ENCODE assay signal across 9 mouse cellular contexts in the genomic region with DNA sequence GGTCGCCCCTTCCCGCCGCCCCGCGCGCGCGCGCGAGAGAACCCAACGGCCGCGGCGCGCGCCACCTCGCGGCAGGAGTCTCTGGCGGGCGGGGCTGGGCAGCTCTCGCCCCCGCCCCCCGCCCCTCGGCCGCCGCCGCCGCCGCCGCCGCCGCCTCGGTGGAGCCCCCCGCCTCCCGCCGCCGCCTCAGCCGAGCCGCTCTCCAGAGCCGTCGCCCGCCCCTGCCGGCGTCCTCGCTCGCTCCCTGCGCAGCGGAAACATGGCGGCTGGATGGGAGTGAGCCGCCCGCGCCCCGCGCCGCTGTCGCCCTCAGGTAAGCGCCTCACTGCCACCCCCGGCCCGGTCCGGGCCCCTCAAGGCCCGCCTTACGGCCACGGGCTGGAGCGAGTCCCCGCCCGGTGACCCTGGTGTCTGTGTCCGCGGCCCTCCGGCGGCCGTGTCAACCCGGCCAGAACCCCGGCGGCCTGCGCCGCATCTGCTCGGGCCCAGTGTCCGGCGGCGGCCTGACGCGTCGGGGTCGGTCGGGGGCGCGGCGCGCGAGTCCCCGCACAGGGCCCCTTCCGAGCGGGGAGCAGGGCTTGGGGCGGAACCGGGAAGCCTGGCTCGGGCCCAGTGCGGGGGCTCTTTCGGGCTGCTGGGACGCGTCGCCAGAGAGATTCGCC. TPM values are rescaled to one million over a fixed set of nuclear protein-coding genes. Genes with fewer than 3 reads are reported as not detected.
DNase-seq lines count a peak whose midpoint lies in the region; ATAC-seq lines count a peak whose summit lies in the region.
"Had no signal": no experiment of that assay in that cellular context is flagged by ENCODE, and none has a peak within 500 bp of the region (broad histone marks: within the 10 kb centered on the region; RNA-seq: fewer than 3 reads in every experiment).

A gene (plus strand): TSS at position 138 of the 662 bp plus-strand sequence.

- H3K27ac ChIP-seq in embryonic facial prominence, embryonic 13.5 days: peak within 1 kb of the TSS; percentile 93
- peak within 1 kb of the TSS; percentile 94 for H3K27ac ChIP-seq in limb, embryonic 12.5 days
- H3K27ac ChIP-seq in midbrain, embryonic 13.5 days: peak within 1 kb of the TSS; percentile 93

- under 1% methylated on average over 79 of the region's 102 CpGs for WGBS in embryonic facial prominence, embryonic 13.5 days
- WGBS in limb, embryonic 12.5 days: under 1% methylated on average over 75 of the region's 102 CpGs
- under 1% methylated on average over 71 of the region's 102 CpGs for WGBS in midbrain, embryonic 13.5 days

- H3K4me3 ChIP-seq in embryonic facial prominence, embryonic 13.5 days: peak within 1 kb of the TSS; percentile 97
- H3K4me3 ChIP-seq in limb, embryonic 12.5 days (replicated peaks): peak within 1 kb of the TSS; percentile 96
- peak within 1 kb of the TSS; percentile 92 for H3K4me3 ChIP-seq in midbrain, embryonic 13.5 days (replicated peaks)

- peak within 1 kb of the TSS; percentile 61 for H3K4me2 ChIP-seq in embryonic facial prominence, embryonic 13.5 days
- H3K4me2 ChIP-seq in limb, embryonic 12.5 days: peak within 1 kb of the TSS; percentile 66
- peak within 1 kb of the TSS; percentile 61 for H3K4me2 ChIP-seq in midbrain, embryonic 13.5 days (replicated peaks)

- H3K9ac ChIP-seq in embryonic facial prominence, embryonic 13.5 days: peak within 1 kb of the TSS; percentile 98
- peak within 1 kb of the TSS; percentile 96 for H3K9ac ChIP-seq in limb, embryonic 12.5 days (replicated peaks)
- H3K9ac ChIP-seq in midbrain, embryonic 13.5 days (replicated peaks): peak within 1 kb of the TSS; percentile 99

- peak; percentile 60 for DNase-seq in 3134 (ENCODE audit: extremely low read depth, insufficient read length, low spot score)
- peak; percentile 72 to 83 for DNase-seq in adrenal gland, postnatal 36 days
- DNase-seq in heart, adult 18-20 months: peak; percentile 68 to 77
- DNase-seq in kidney, adult 18-20 months: peak; percentile 78
- peak; percentile 37 to 55 for DNase-seq in spleen, adult 18-20 months

- H3K36me3 ChIP-seq in embryonic facial prominence, embryonic 13.5 days: no peaks in the 10 kb centered on the region
- no peaks in the 10 kb centered on the region for H3K36me3 ChIP-seq in limb, embryonic 12.5 days
- no peaks in the 10 kb centered on the region for H3K36me3 ChIP-seq in midbrain, embryonic 13.5 days
- H3K36me3 ChIP-seq: G1E had no signal

- H3K4me1 ChIP-seq in embryonic facial prominence, embryonic 13.5 days: peaks cover 13% of the 10 kb centered on the region
- peaks cover 35% of the 10 kb centered on the region for H3K4me1 ChIP-seq in limb, embryonic 12.5 days (replicated peaks)
- peaks cover 27% of the 10 kb centered on the region for H3K4me1 ChIP-seq in midbrain, embryonic 13.5 days (replicated peaks)

- no peaks in the 10 kb centered on the region for H3K9me3 ChIP-seq in embryonic facial prominence, embryonic 13.5 days
- no peaks in the 10 kb centered on the region for H3K9me3 ChIP-seq in limb, embryonic 12.5 days
- no peaks in the 10 kb centered on the region for H3K9me3 ChIP-seq in midbrain, embryonic 13.5 days

- no peaks in the 10 kb centered on the region for H3K27me3 ChIP-seq in embryonic facial prominence, embryonic 13.5 days
- peaks cover 6% of the 10 kb centered on the region; the same call in 1 of the 2 replicates for H3K27me3 ChIP-seq in limb, embryonic 12.5 days
- no peaks in the 10 kb centered on the region for H3K27me3 ChIP-seq in midbrain, embryonic 13.5 days

- ATAC-seq in embryonic facial prominence, embryonic 13.5 days (ENCODE audit: insufficient number of reproducible peaks, insufficient read depth, low FRiP score, low TSS enrichment, low read depth): peak; percentile 78
- peak; percentile 84 for ATAC-seq in limb, embryonic 12.5 days (ENCODE audit: insufficient number of reproducible peaks, insufficient read depth, low FRiP score, low TSS enrichment, low read depth)
- ATAC-seq in midbrain, embryonic 13.5 days: peak; percentile 92

RNA-seq across cellular contexts. Expression of the gene that starts here (rescaled TPM):
- 10 to 100 TPM; 38.6 to 45.9 TPM for total RNA-seq in adrenal gland, postnatal 36 days (2021)
- 48.7 and 54.5 TPM in 2 replicates for polyA plus RNA-seq in embryonic facial prominence, embryonic 13.5 days (2015; fragmentation: Nextera tagmentation; extraction: Ambion mirVana)
- 10 to 100 TPM; 47.8 to 50.0 TPM for total RNA-seq in heart, adult 18-20 months (2021)
- polyA plus RNA-seq in limb, embryonic 12.5 days (2016; fragmentation: Nextera tagmentation; extraction: Ambion mirVana): 41.4 and 42.7 TPM in 2 replicates
- 77.4 and 79.9 TPM in 2 replicates for polyA plus RNA-seq in midbrain, embryonic 13.5 days (2015; fragmentation: Nextera tagmentation; extraction: Ambion mirVana)
- polyA plus RNA-seq: G1E had no signal

Comparison
In these comparisons a context has a peak if more than half of its experiments do, and no peak if none do; other contexts are left out.
1. Peak in every context shown above with its lines: DNase-seq, ATAC-seq, H3K4me3 ChIP-seq and H3K27ac ChIP-seq.